Mouse (Mus musculus): ENCODE data around the gene Ssbp2.

The Ssbp2 gene

DNA sequence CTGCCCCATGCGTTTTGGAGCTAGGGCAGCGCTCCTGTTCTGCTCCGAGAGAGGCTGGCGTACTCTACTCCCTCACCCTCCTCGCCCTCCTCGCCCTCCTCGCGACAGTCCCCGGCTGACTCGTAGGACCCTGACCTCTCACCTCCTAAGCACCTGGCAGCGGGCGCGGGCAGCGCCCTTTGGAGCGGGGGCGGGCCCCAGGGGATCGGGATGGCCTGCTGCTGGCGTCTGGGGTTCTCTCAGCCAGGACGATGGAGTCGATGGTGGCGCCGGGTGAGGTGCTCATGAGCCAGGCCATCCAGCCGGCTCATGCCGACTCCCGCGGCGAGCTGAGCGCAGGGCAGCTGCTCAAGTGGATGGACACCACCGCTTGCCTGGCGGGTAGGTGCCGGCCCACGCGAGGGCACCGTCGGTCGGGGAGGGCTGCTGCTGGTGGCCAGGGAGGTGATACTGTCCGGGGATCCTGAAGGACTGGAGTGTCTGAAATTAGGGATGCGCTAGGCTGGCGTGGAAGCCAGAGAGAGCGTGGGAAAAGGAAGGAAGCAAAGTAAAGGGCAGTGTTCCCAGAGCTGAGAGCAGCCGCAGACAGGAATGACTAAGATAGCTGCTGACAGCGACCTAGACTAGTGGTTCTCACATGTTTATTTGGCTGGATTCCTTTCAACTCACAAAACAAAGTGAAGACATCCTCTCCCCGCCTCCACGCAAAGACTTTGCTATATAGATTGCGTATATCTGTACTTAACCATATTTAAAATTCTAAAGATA, 281.4 kb downstream of the Ssbp2 start, which contains the start of gene Acot12:
Gene Acot12, plus strand, starts transcription at position 233 of the 768 bp plus-strand sequence.
- DNase-seq = peak; percentile 32

GRCm38 (mm10) chr13:91743180-91743579, 283.1 kb downstream of the Ssbp2 start:
- no peak for DNase-seq

DNA sequence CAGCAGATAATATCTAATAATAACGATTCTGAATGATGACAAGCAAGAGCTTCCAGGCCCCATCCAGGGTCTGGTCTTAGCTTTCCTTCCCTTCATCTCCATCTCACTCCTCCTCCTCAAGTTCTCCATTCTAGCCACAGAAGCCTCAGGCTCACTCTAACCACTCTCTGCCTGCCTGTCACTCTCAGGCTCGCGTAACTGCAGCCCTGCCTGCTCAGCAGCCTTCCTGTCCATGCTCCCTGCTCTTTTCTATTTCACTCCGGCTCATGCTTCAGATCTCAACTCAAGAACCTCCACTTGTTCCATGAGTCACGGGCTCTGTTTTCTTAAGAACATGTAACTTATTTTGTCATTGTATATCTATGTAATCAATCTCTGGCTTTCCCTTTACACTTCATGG, 286.4 kb downstream of the Ssbp2 start:
- no peak for DNase-seq

GRCm38 (mm10) chr13:91748401-91748800, 288.3 kb downstream of the Ssbp2 start:
- no peak for DNase-seq

GRCm38 (mm10) chr13:91749981-91750380, 289.9 kb downstream of the Ssbp2 start:
- DNase-seq = no peak
